Mouse (Mus musculus) right cerebral cortex, postnatal 25 days (tissue): ENCODE measurements around the gene Tgfa.
A peak's percentile ranks its signal among the peaks of the same experiment; 100 is the strongest.

Source experiments
- DNase-seq: peaks from one replicate; pipeline ENCODE4 v3.0.0; 2022

Gene Tgfa

GRCm38 (mm10) chr6:86298961-86299360, 103.9 kb downstream of the Tgfa start:
- DNase-seq: no peak

GRCm38 (mm10) chr6:86299381-86299780, 104.4 kb downstream of the Tgfa start:
- DNase-seq: no peak

GRCm38 (mm10) chr6:86305680-86306079, 110.7 kb downstream of the Tgfa start:
- no peak for DNase-seq

GRCm38 (mm10) chr6:86314011-86314410, 119.0 kb downstream of the Tgfa start:
- no peak for DNase-seq

GRCm38 (mm10) chr6:86317066-86317465, 122.0 kb downstream of the Tgfa start:
- no peak for DNase-seq

GRCm38 (mm10) chr6:86318855-86319254, 123.8 kb downstream of the Tgfa start:
- DNase-seq: peak; percentile 37

GRCm38 (mm10) chr6:86322031-86322563, 127.1 kb downstream of the Tgfa start:
- DNase-seq: no peak

GRCm38 (mm10) chr6:86322991-86323390, 128.0 kb downstream of the Tgfa start:
- no peak for DNase-seq

GRCm38 (mm10) chr6:86324400-86324799, 129.4 kb downstream of the Tgfa start:
- no peak for DNase-seq
